Mouse (Mus musculus) Patski (cell line): ENCODE measurements around the gene Rbbp8nl. TPM values are rescaled to one million over a fixed set of nuclear protein-coding genes. Genes with fewer than 3 reads are reported as not detected.
A peak's percentile ranks its signal among the peaks of the same experiment; 100 is the strongest.

ENCODE experiments used
- ATAC-seq: fragments of 100-300 bp; one replicate; pipeline ENCODE4 v1.8.0; 2021
- CTCF ChIA-PET: fragments of 350-600 bp; sonication (Branson Sonifier 250); formaldehyde crosslinking; loops from one replicate; lab custom pipeline; 2022; ENCODE audit warnings: inconsistent platforms; lab: Charles Lee
- POLR2A ChIA-PET: fragments of 350-600 bp; sonication (Branson Sonifier 250); formaldehyde crosslinking; loops from one replicate; lab custom pipeline; 2022; ENCODE audit warnings: antibody characterized with exemption, inconsistent platforms; lab: Charles Lee
- DNase-seq: peaks from one replicate; pipeline ENCODE4 v3.0.0-alpha.2; 2011; ENCODE audit warnings: low read depth, low spot score
- H3K27me3 ChIP-seq: fragments of 371-371 bp; one replicate; pipeline ENCODE4 v1.5.1; 2021
- CTCF ChIP-seq: fragments of 100-300 bp; IDR thresholded peaks from one replicate; pipeline ENCODE4 v1.5.1; 2021
- in situ Hi-C: fragments of 300-500 bp; cut with MboI; formaldehyde crosslinking; loops from 3 replicates; pipeline ENCODE4 v1.11.1; 2018; ENCODE audit warnings: low pct_unique_long_range_greater_than_20kb, mixed read lengths
- polyA plus RNA-seq: library from polyadenylated mRNA; unstranded; gene quantifications from one replicate; pipeline ENCODE4 v1.2.3, GENCODE M21; 2021

Gene Rbbp8nl
- polyA plus RNA-seq, 1 experiment from 2014 or later = not detected

GRCm38 (mm10) chr2:180248947-180249660 is 40.6 kb downstream of the Rbbp8nl start:
- CTCF ChIA-PET = interaction anchor here (2.2 kb wide), 1 partner anchor 75 kb away, joined by 13 read pairs; no protein-coding TSS in a partner anchor
- POLR2A ChIA-PET = interaction anchor here (1.7 kb wide), 1 partner anchor 47 kb away, joined by 3 read pairs; no protein-coding TSS in a partner anchor
- H3K27me3 ChIP-seq = no peaks in the 10 kb centered on the region
- TF ChIP-seq CTCF = no peak
- in situ Hi-C loops = no loop called here
- no peak for DNase-seq
- ATAC-seq = no peak

GRCm38 (mm10) chr2:180247916-180248315 is 41.8 kb downstream of the Rbbp8nl start:
- in situ Hi-C loops = no loop called here

GRCm38 (mm10) chr2:180243108-180243507 is 46.6 kb downstream of the Rbbp8nl start:
- DNase-seq (no peak), ATAC-seq (no peak)
- no peak for TF ChIP-seq CTCF
- POLR2A ChIA-PET = interaction anchor here (1.3 kb wide), 1 partner anchor 69 kb away, joined by 3 read pairs; no protein-coding TSS in a partner anchor
- in situ Hi-C loops = no loop called here
- no peaks in the 10 kb centered on the region for H3K27me3 ChIP-seq
- CTCF ChIA-PET = interaction anchor here (1.9 kb wide), 1 partner anchor 8 kb away, joined by 7 read pairs; no protein-coding TSS in a partner anchor

More at GRCm38 (mm10) chr2:180247916-180248315, 41.8 kb downstream of the Rbbp8nl start:
- ATAC-seq (no peak), DNase-seq (no peak)
- TF ChIP-seq CTCF = no peak
- ChIA-PET CTCF (no interaction called here), POLR2A (no interaction called here)
- no peaks in the 10 kb centered on the region for H3K27me3 ChIP-seq

GRCm38 (mm10) chr2:180238591-180238990 is 51.1 kb downstream of the Rbbp8nl start:
- DNase-seq = no peak
- POLR2A ChIA-PET = interaction anchor here (1.0 kb wide), 1 partner anchor 14 kb away, joined by 3 read pairs; no protein-coding TSS in a partner anchor
- CTCF ChIA-PET = interaction anchor here (1.1 kb wide), 1 partner anchor 22 kb away, joined by 3 read pairs; no protein-coding TSS in a partner anchor
- no peaks in the 10 kb centered on the region for H3K27me3 ChIP-seq
- no peak for TF ChIP-seq CTCF
- ATAC-seq = no peak
- in situ Hi-C loops = no loop called here

- TF ChIP-seq CTCF = no peak
- H3K27me3 ChIP-seq = no peaks in the 10 kb centered on the region
- CTCF ChIA-PET = interaction anchor here (1.1 to 3.9 kb wide), 2 partner anchors 14 to 21 kb away, joined by 3 to 18 read pairs; no protein-coding TSS in a partner anchor
- ATAC-seq (no peak), DNase-seq (no peak)
- POLR2A ChIA-PET = interaction anchor here (1.0 kb wide), 1 partner anchor 13 kb away, joined by 3 read pairs; no protein-coding TSS in a partner anchor
- in situ Hi-C loops = no loop called here
These were observed 51.9 kb downstream of the Rbbp8nl start for GRCm38 (mm10) chr2:180237601-180238345.

- no peak for ATAC-seq
- in situ Hi-C loops = no loop called here
- no peak for TF ChIP-seq CTCF
- ChIA-PET CTCF (interaction anchor here (3.9 kb wide), 1 partner anchor 15 kb away, joined by 18 read pairs; no protein-coding TSS in a partner anchor), POLR2A (interaction anchor here (1.2 kb wide), 1 partner anchor 31 kb away, joined by 3 read pairs; no protein-coding TSS in a partner anchor)
- no peaks in the 10 kb centered on the region for H3K27me3 ChIP-seq
- no peak for DNase-seq
These were observed 52.7 kb downstream of the Rbbp8nl start for GRCm38 (mm10) chr2:180236930-180237329.

- TF ChIP-seq CTCF = no peak
- CTCF ChIA-PET = interaction anchor here (3.9 kb wide), 1 partner anchor 15 kb away, joined by 18 read pairs; no protein-coding TSS in a partner anchor
- ATAC-seq = no peak
- H3K27me3 ChIP-seq = no peaks in the 10 kb centered on the region
- no peak for DNase-seq
- POLR2A ChIA-PET = interaction anchor here (1.2 kb wide), 1 partner anchor 31 kb away, joined by 3 read pairs; no protein-coding TSS in a partner anchor
- in situ Hi-C loops = no loop called here
These were observed 53.2 kb downstream of the Rbbp8nl start for GRCm38 (mm10) chr2:180236500-180236899.

GRCm38 (mm10) chr2:180235788-180236187 is 53.9 kb downstream of the Rbbp8nl start:
- ATAC-seq = no peak
- no peaks in the 10 kb centered on the region for H3K27me3 ChIP-seq
- no peak for TF ChIP-seq CTCF
- no peak for DNase-seq
- ChIA-PET CTCF (interaction anchor here (1.1 to 3.9 kb wide), 5 partner anchors 9 to 61 kb away, joined by 3 to 18 read pairs (median 5); no protein-coding TSS in a partner anchor), POLR2A (interaction anchor here (1.1 to 1.2 kb wide), 2 partner anchors 30 to 59 kb away, joined by 3 read pairs; no protein-coding TSS in a partner anchor)
- in situ Hi-C loops = no loop called here

GRCm38 (mm10) chr2:180234980-180235379 is 54.7 kb downstream of the Rbbp8nl start:
- ATAC-seq (peak; percentile 73), DNase-seq (peak; percentile 48)
- in situ Hi-C loops = no loop called here
- ChIA-PET CTCF (interaction anchor here (1.1 to 3.9 kb wide), 6 partner anchors 8 to 61 kb away, joined by 3 to 18 read pairs (median 5); no protein-coding TSS in a partner anchor), POLR2A (interaction anchor here (1.1 to 3.1 kb wide), 2 partner anchors 11 to 58 kb away, joined by 3 to 14 read pairs; partner anchors contain the start of gene Lama5)
- no peaks in the 10 kb centered on the region for H3K27me3 ChIP-seq
- no peak for TF ChIP-seq CTCF
